Mouse (Mus musculus): ENCODE results near the gene Sys1. TPM values are rescaled to one million over a fixed set of nuclear protein-coding genes. Genes with fewer than 3 reads are reported as not detected.
A peak's percentile ranks its signal among the peaks of the same experiment; 100 is the strongest.

The Sys1 gene
- total RNA-seq, 2 experiments from 2014 or later = 26.0 to 26.2 TPM

- DNase-seq (ENCODE audit: low spot score) = peak; percentile 89
These were observed 40.3 kb downstream of the Sys1 start, which contains the start of gene Pigt for GRCm38 (mm10) chr2:164496847-164497690. Gene Pigt (plus strand): TSS chr2:164497520.

DNA sequence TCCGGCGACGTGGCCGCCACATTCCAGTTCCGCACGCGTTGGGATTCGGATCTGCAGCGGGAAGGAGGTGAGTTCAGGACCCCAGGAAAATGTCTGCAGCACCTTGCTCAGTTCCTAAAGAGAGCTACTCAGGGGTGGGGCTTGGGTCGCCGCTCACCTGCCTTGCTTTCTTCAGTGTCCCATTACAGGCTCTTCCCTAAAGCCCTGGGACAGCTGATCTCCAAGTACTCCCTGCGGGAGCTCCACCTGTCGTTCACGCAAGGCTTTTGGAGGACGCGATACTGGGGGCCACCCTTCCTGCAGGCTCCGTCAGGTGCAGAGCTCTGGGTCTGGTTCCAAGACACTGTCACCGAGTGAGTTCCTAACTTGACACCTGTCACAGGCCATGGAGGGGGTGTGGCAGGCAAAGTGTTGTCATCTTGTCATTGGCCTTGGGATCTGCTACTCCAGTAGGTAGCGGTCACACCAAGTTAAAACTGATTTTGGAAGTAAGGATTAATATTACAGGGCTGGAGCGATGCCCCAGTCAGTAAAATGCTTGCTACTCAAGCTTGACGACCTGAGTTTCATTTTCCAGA lies 41.0 kb downstream of the Sys1 start:
- no peak for DNase-seq (ENCODE audit: low spot score)

DNA sequence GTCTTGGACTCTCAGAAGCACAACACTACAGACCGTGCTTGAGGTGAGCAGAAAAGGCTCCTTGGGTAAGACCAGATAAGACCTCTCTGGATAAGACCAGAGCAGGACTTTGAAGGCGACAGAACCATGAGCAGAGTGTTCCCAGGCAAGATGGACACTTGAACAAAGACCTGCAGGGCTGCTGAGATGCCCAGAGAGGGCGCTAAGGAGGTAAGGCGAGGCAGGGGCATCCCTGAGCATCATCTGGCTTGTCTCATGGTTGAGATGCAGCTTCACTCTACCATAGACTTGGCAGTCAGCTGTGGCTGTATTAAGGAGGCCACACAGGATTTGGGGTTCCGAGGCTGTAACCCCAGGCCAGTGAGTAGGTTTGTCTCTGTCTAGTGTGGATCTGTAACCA lies 42.6 kb downstream of the Sys1 start:
- no peak for DNase-seq (ENCODE audit: low spot score)

DNA sequence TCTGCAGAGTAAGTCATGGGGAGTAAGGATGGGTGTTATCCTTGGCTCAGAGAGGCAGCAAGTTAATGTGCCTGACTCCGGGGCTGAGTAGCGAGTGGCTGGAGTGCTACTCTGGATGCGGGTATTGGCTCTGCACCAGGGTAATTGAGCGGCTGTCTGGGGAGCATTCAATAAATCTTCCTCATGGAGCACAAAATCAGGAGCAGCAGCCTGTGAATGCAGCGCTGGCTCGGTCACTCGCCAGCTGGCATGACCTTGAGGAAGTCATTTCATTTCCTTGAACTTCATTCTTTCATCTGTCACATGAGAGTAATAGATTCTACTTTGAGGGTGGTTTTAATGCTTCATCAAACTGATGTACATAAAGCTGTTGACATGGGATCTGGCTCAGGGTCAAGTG lies 43.7 kb downstream of the Sys1 start:
- no peak for DNase-seq (ENCODE audit: low spot score)

GRCm38 (mm10) chr2:164504919-164505318 lies 48.2 kb downstream of the Sys1 start:
- no peak for DNase-seq (ENCODE audit: low spot score)

GRCm38 (mm10) chr2:164505619-164506347 lies 49.0 kb downstream of the Sys1 start:
- DNase-seq (ENCODE audit: low spot score) = no peak

- DNase-seq (ENCODE audit: low spot score) = no peak
These were observed 51.0 kb downstream of the Sys1 start for GRCm38 (mm10) chr2:164507811-164508210.

- no peak for DNase-seq (ENCODE audit: low spot score)
These were observed 53.9 kb downstream of the Sys1 start for GRCm38 (mm10) chr2:164510621-164511190.

DNA sequence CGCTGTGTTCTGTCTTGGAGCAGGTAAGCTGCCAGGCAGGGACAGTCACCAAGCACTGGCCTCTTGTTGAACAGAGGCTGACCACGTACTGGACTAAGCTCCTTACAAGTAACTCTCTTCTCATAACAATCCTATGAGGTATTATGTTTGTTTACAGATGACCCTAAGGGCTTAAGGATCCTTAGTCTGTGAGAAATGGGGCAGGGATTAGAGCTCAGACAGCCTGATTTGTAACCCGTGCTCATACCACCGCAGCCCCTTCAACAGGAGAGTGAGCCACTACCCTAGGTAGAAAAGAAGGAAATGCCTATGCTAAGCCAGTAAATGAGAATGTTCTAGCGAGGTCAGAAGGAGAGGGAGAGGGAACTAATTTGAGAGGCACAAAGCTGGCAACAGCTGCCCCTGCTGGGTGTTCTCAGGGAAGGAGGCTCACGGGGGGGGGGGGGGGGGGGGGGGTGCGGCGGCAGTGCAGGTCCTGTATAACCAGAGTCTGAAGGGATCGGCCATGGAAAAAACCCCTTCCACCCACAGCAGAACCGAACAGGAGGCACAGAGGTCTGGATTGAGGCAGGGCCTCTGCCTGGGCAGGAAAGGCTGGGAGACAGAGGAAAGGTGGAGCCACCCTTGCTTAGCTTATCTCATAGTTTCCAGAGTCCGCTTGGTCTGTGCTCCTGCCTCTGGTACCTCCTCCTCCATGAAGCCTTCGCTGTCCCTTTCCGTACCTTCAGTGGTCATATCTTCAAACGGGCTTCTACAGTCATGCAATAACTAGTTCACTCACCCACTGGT lies 55.6 kb downstream of the Sys1 start:
- DNase-seq (ENCODE audit: low spot score) = no peak

- DNase-seq (ENCODE audit: low spot score) = peak; percentile 29
These were observed 56.6 kb downstream of the Sys1 start for GRCm38 (mm10) chr2:164513389-164513788.

GRCm38 (mm10) chr2:164514916-164515315 lies 58.2 kb downstream of the Sys1 start:
- no peak for DNase-seq (ENCODE audit: low spot score)

DNA sequence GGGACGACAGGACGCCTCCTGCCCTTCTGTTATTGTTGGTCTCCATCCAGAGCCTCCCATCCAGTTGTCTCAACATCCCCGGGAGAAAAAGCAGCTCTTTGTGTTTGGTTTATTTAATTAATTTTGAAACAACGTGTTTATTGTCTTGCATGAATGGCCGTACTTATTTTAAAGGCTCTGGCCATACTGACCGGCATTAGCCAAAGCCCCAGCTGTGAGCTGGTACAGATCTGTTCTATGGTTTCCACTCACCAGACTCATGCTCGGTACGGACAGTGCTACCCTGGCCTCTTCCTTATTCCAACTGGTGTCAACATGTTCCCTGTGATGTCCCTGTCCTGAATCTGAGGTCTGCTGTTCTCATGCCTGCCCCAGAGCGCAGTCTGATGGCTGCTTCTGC lies 59.1 kb downstream of the Sys1 start:
- DNase-seq (ENCODE audit: low spot score) = no peak

GRCm38 (mm10) chr2:164516592-164516991 lies 59.8 kb downstream of the Sys1 start:
- DNase-seq (ENCODE audit: low spot score) = no peak

DNA sequence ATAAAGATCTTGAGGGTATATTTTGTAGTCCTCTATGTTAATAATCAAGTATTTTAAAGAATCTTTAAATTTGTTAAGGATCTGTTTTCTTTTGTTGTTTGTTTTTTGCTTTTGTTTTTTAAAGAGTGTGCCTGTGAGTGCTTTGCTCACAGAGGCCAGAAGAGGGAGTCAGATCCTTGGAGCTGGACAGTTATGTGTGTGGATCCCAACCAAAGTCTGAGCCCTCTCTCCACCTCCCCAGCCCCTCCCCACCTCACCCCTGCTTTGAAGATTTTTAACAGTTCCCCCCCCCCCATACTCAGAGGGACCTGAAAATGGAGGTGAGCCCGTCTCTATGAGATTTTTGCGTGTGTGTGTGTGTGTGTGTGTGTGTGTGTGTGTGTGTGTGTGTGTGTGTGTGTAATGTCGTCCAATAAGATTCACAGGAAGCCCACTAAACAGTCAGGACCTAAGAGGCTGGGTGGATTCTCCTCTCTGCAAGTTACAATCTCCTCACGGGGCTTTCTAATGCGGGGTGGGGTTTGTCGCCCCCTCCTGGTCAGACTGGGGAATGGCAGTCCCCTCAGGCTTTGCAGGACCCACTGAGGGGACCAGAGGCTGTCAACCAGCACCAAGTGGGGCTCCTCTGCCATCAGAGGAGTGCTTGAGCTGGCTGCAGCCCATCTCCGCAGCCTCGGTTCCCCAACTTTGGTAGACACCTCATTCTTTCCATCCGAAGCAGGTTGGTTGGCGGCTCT lies 60.9 kb downstream of the Sys1 start:
- peak; percentile 70 for DNase-seq (ENCODE audit: low spot score)

DNA sequence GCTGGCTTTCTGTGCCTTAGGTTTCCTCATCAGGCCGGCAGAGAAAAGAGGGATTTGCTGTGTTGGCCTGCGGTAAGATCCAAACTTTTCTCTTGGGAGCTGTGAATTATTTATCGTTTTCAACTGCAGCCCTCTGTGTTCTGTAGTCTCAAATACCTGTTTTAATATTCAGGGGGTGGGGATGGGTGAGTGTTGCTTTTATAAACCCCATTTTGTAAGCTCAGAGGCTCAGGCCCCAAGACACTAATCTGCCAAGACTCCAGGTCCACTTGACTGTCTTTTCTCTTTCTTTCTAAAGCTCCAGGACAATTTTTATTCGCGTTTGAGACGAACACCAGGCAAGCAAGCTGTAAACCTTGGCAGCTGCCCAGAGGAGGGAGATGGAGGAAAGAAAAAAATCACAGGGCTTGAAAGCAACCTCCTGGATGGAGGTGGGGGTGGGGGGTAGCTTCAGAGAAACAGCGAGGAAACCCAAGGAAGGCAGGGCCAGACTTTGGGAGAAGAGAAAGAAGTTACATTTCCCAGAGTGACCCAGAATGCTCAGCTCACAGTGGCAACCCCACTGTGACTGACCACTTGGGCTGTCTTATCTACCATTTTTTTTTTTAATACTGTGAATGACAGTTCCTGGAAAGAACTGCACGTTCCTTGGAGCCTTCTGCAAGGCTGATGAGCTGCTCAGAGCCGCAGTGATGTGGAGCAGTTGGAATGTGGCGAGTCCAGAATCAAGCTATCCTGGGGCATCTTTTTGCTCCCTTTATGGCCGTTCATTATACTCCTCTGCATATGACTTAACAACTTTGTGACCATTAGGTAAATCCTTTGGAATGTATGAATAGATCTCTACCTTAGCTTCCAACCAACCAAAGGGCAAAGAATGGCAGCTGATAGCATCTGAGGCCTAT lies 61.8 kb downstream of the Sys1 start:
- no peak for DNase-seq (ENCODE audit: low spot score)

- no peak for DNase-seq (ENCODE audit: low spot score)
These were observed 62.4 kb downstream of the Sys1 start for GRCm38 (mm10) chr2:164519171-164519526.

- peak; percentile 39 for DNase-seq (ENCODE audit: low spot score)
These were observed 64.0 kb downstream of the Sys1 start for GRCm38 (mm10) chr2:164520782-164521181.

- no peak for DNase-seq (ENCODE audit: low spot score)
These were observed 65.1 kb downstream of the Sys1 start for GRCm38 (mm10) chr2:164521841-164522240.

DNA sequence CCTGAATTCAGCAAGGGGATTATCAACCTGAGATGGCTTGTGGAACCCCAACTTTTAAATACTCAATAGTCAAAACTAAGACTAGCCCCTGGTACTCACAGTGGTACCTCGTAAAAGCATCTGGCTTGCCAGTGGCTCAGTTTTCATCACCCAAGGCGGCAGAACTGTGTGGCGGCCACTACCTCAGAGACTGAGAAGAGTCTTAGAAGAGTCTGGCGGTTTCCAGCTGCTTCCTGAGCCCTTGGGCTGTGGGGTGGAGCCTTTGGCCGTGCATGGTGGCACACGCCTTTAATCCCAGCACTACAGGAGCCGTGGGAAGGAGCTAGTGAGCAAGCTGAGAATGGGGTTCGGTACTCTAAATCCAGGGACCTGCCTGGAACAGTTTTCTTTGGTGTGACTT lies 65.5 kb downstream of the Sys1 start:
- no peak for DNase-seq (ENCODE audit: low spot score)
